Mouse (Mus musculus): ENCODE data around the gene Col5a1.

DNA sequence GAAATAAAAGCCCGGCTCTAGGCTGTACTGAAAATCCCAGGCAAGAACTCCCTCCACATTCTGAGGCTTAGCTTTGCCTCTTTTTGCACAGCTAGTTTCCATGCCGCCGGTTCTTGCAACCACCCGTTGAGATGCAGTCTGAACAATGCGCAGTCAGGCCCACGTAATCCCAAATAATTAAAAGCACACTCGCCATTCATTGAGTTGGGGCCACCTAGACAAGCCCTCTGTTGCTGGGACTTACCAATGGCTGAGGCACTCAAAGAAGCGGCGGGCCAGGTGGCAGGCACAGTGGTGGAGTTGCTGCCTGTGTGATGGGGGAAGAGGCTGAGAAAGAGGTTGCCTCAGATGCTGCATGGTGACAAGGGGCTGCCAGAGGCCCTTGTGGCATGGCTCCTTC lies 48.1 kb upstream of the Col5a1 start:
- TF ChIP-seq POLR2A (IDR thresholded peaks at IDR 0.05; ENCODE audit: insufficient read depth, low read depth, low read length) = no peak
- no peak for TF ChIP-seq CTCF (IDR thresholded peaks at IDR 0.05)
- TF ChIP-seq EP300 (IDR thresholded peaks at IDR 0.05; ENCODE audit: insufficient read depth, low read depth, low read length) = no peak

Measured in heart, adult 2 months (tissue).